Mouse (Mus musculus) heart, adult 2 months (tissue): ENCODE data around the gene Mis12. TPM values are rescaled to one million over a fixed set of nuclear protein-coding genes. Genes with fewer than 3 reads are reported as not detected.

Experiments
- DNase-seq, 2 experiments: peaks; one replicate each; pipeline ENCODE4 v3.0.0; 2021
- H3K27ac ChIP-seq: fragments of 200-600 bp; 2 replicates; pipeline ENCODE4 v1.8.1; 2022
- H3K27me3 ChIP-seq: fragments of 200-500 bp; 2 replicates; pipeline ENCODE4 v1.6.1; 2012; ENCODE audit warnings: mild to moderate bottlenecking, low read length, inconsistent platforms, mixed read lengths; ENCODE audit not compliant: control insufficient read depth, insufficient read depth
- H3K36me3 ChIP-seq: fragments of 200-500 bp; 2 replicates; pipeline ENCODE4 v1.6.1; 2012; ENCODE audit warnings: low read length, inconsistent platforms; ENCODE audit not compliant: control insufficient read depth, insufficient read depth
- H3K4me1 ChIP-seq: fragments of 200-500 bp; 2 replicates; pipeline ENCODE4 v1.6.1; 2011; ENCODE audit warnings: low read length; ENCODE audit not compliant: control insufficient read depth, insufficient read depth
- H3K4me3 ChIP-seq: fragments of 200-600 bp; 2 replicates; pipeline ENCODE4 v1.8.1; 2022
- H3K79me2 ChIP-seq: fragments of 200-500 bp; replicated peaks from 2 replicates; pipeline ENCODE4 v1.6.1; 2012; ENCODE audit warnings: mild to moderate bottlenecking, inconsistent platforms, low read length, moderate library complexity, mixed read lengths; ENCODE audit not compliant: control insufficient read depth, insufficient read depth
- H3K9ac ChIP-seq: fragments of 200-500 bp; 2 replicates; pipeline ENCODE4 v1.6.1; 2012; ENCODE audit warnings: low read depth, mild to moderate bottlenecking, control low read depth, inconsistent platforms, low read length, mixed read lengths
- CTCF ChIP-seq: fragments of 200-600 bp; IDR thresholded peaks from 2 replicates; pipeline ENCODE4 v1.8.1; 2022; ENCODE audit warnings: antibody characterized with exemption, mild to moderate bottlenecking, moderate library complexity
- EP300 ChIP-seq: fragments of 200-500 bp; IDR thresholded peaks from 2 replicates; pipeline ENCODE4 v1.6.1; 2011; ENCODE audit warnings: low read depth, low read length, control low read depth; ENCODE audit not compliant: insufficient read depth
- POLR2A ChIP-seq: fragments of 200-500 bp; IDR thresholded peaks from 2 replicates; pipeline ENCODE4 v1.6.1; 2011; ENCODE audit warnings: mild to moderate bottlenecking, low read depth, low read length, control low read depth; ENCODE audit not compliant: insufficient read depth
- WGBS: fragments of 180-500 bp; shearing (Covaris S2); methylation state at CpG from one replicate; pipeline ENCODE4 v1.1.7; 2018; 5-methylcytosine and 5-hydroxymethylcytosine counted together
- intact Hi-C: fragments of 180-260 bp; cut with DNase I; formaldehyde crosslinking; loops from one replicate; pipeline ENCODE4 v1.15.1; 2025
- polyA plus RNA-seq: library from polyadenylated mRNA; depleted of rRNA; stranded (reverse); fragments of >200 nt; gene quantifications from 2 replicates; pipeline ENCODE4 v1.2.3, GENCODE M21; 2012
- total RNA-seq, 2 experiments: library from RNA; stranded (reverse); gene quantifications; 2 replicates each; pipeline ENCODE4 v1.2.3; 2021

Gene Mis12
- total and polyA plus RNA-seq, 3 experiments, result 3.4 to 9.2 (median 7.5) TPM

DNA sequence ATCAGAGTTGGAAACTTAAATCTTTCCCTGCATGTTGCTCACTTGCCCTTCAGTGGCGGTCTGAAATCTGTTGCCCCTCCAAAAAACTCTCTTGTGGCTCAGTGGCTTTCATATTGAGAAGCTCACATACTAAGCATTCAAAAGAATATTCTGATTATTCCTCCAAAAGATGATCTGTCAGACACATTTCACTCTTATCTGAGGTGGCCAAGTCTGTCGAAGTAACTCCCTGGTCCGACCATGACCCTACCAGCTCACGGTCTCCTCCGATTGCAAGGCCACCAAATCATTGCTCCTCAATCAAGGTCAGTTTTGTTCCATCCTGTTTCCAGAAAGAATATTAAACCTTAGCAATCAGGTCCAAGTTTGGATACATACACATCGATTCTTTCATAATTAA is 12.4 kb upstream of the Mis12 start:
- peaks cover 8% of the 10 kb centered on the region for H3K4me1 ChIP-seq
- H3K27ac ChIP-seq, result no peak overlapping the region; the same call in 1 of the 2 replicates
- no peak overlapping the region for H3K9ac ChIP-seq
- no peaks in the 10 kb centered on the region for H3K27me3 ChIP-seq
- intact Hi-C loops, result no loop called here
- H3K36me3 ChIP-seq, result peaks cover 16% of the 10 kb centered on the region
- no peaks in the 10 kb centered on the region; the same call in 1 of the 2 replicates for H3K79me2 ChIP-seq
- no peak overlapping the region for H3K4me3 ChIP-seq
- TF ChIP-seq EP300, result no peak
- no peak for TF ChIP-seq CTCF
- TF ChIP-seq POLR2A, result no peak
- 86% methylated on average over 6 of the region's 6 CpGs for WGBS
- no peak for DNase-seq

DNA sequence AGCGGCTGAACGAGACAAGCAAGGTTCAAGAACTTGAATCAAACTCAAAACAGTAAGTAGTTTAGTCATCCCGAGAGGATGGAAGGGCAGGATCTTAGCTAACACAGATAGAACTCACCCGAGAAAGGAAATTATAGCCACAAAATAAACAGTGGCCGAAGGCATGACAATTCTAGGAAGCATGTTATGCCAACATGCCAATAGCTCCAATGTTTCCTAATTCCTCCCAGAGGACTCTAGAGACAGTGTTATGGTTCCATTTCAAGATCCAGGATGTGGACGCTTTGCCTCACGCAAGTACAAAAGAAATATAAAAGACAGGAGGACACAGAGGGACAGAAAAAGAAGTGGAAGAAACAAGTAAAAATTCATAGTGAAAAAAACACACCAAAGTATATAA is 11.6 kb upstream of the Mis12 start:
- intact Hi-C loops, result no loop called here

DNA sequence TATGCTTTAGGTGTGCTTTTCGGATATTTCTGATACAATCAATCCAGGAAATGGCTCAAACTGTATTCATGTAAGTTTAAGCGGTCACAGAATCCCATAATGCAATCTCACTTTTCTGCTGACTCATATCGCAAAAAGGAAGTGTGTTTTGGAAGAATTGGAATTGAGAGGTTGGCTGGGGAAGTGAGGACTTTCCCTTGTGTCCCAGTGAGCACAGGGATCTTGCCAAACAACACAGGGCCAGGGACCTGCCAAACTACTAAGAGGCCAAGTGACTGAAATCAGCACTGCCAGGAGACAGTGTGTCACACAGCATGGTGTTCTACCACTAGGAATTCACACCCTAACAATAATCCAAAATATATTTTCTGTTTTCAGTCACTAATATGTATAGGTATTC is 11.1 kb upstream of the Mis12 start:
- 0 out of 2 replicates have a peak, but pooled peaks have one; percentile 50 for TF ChIP-seq EP300
- peak; percentile 22; the same call in 1 of the 2 replicates for TF ChIP-seq POLR2A
- TF ChIP-seq CTCF, result no peak
- H3K4me3 ChIP-seq, result no peak overlapping the region
- WGBS, result 33% methylated on average over 3 of the region's 3 CpGs
- no peaks in the 10 kb centered on the region for H3K27me3 ChIP-seq
- DNase-seq, result peak in 1 of 2 experiments; percentile 69
- no peak overlapping the region for H3K9ac ChIP-seq
- H3K27ac ChIP-seq, result peak overlapping the region; percentile 64
- intact Hi-C loops, result no loop called here
- H3K79me2 ChIP-seq, result no peaks in the 10 kb centered on the region; the same call in 1 of the 2 replicates
- peaks cover 18% of the 10 kb centered on the region for H3K36me3 ChIP-seq
- H3K4me1 ChIP-seq, result peaks cover 8% of the 10 kb centered on the region

More for the DNA sequence above, 11.6 kb upstream of the Mis12 start:
- Histone ChIP-seq H3K4me3 (no peak overlapping the region), H3K9ac (no peak overlapping the region; the same call in 1 of the 2 replicates), H3K27ac (peak overlapping the region; percentile 64), H3K4me1 (peaks cover 8% of the 10 kb centered on the region), H3K36me3 (peaks cover 18% of the 10 kb centered on the region), H3K27me3 (no peaks in the 10 kb centered on the region), H3K79me2 (no peaks in the 10 kb centered on the region; the same call in 1 of the 2 replicates)
- 45% methylated on average over 7 of the region's 7 CpGs for WGBS
- TF ChIP-seq POLR2A (no peak), EP300 (no peak), CTCF (no peak)
- no peak for DNase-seq

- Histone ChIP-seq H3K4me3 (no peak overlapping the region), H3K36me3 (peaks cover 19% of the 10 kb centered on the region), H3K9ac (no peak overlapping the region), H3K27me3 (no peaks in the 10 kb centered on the region), H3K79me2 (no peaks in the 10 kb centered on the region; the same call in 1 of the 2 replicates), H3K4me1 (peaks cover 6% of the 10 kb centered on the region), H3K27ac (no peak overlapping the region; the same call in 1 of the 2 replicates)
- intact Hi-C loops, result no loop called here
- 71% methylated on average over 7 of the region's 7 CpGs for WGBS
- TF ChIP-seq CTCF (peak; percentile 29; the same call in 1 of the 2 replicates), EP300 (0 out of 2 replicates have a peak, but pooled peaks have one; percentile 22), POLR2A (no peak)
- peak in 1 of 2 experiments; percentile 51 for DNase-seq
These were observed 6.7 kb upstream of the Mis12 start for GRCm38 (mm10) chr11:71012743-71013142.

DNA sequence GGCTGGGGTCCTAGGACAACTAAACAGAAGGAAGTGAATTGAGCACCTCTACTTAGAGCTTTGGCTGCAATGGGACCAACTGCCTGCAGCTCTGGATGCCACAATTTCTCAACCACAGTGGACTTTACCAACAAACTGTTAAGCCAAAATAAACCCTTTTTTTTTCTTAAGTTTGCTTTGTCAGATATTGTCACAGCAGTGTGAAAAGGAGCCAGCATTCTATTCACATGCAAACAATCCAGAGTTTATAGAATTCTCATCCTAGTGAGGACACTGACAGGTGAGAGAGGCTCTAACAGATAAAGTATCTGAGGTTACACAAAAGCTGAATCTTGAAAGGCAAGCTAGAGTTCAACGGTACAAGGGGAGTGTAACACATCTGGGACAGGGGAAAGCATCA is 2.4 kb upstream of the Mis12 start:
- TF ChIP-seq POLR2A (no peak), EP300 (no peak), CTCF (no peak)
- intact Hi-C loops, result no loop called here
- no peak overlapping the region for H3K27ac ChIP-seq
- no peaks in the 10 kb centered on the region for H3K27me3 ChIP-seq
- H3K79me2 ChIP-seq, result no peaks in the 10 kb centered on the region; the same call in 1 of the 2 replicates
- peaks cover 3% of the 10 kb centered on the region for H3K4me1 ChIP-seq
- H3K9ac ChIP-seq, result no peak overlapping the region
- no peak overlapping the region for H3K4me3 ChIP-seq
- 89% methylated on average over 1 of the region's 1 CpGs for WGBS
- no peak for DNase-seq
- H3K36me3 ChIP-seq, result peaks cover 19% of the 10 kb centered on the region

- intact Hi-C loops, result loop anchor here (1.0 kb wide), 2 partner anchors 14 to 48 kb away; partner anchors contain the start of genes Dhx33 and Rpain
- 4% methylated on average over 28 of the region's 28 CpGs for WGBS
- no peaks in the 10 kb centered on the region for H3K27me3 ChIP-seq
- no peak; the same call in 1 of the 2 replicates for TF ChIP-seq POLR2A
- TF ChIP-seq EP300, result no peak; the same call in 1 of the 2 replicates
- H3K36me3 ChIP-seq, result peaks cover 14% of the 10 kb centered on the region
- no peak for DNase-seq
- no peaks in the 10 kb centered on the region; the same call in 1 of the 2 replicates for H3K79me2 ChIP-seq
- peak overlapping the region; percentile 94 for H3K27ac ChIP-seq
- peak overlapping the region; percentile 94 for H3K9ac ChIP-seq
- H3K4me3 ChIP-seq, result peak overlapping the region; percentile 82
- peaks cover 3% of the 10 kb centered on the region for H3K4me1 ChIP-seq
These were observed 803 bp upstream of the Mis12 start for GRCm38 (mm10) chr11:71018416-71019200.
